Mouse (Mus musculus) adrenal gland, postnatal 36 days (tissue): ENCODE measurements around the gene Fam229a. TPM values are rescaled to one million over a fixed set of nuclear protein-coding genes. Genes with fewer than 3 reads are reported as not detected.
A peak's percentile ranks its signal among the peaks of the same experiment; 100 is the strongest.
"Not testable (repeated sequence)": the region's sequence is repeated elsewhere in the genome, so short reads cannot be mapped to it uniquely, and the experiment has no call there.

Experiments
- DNase-seq, 2 experiments: peaks; one replicate each; pipeline ENCODE4 v3.0.0; 2021; ENCODE audit warnings: mixed read lengths in 1 of 2
- long read RNA-seq, 2 experiments: library from polyadenylated mRNA; stranded (forward); transcript quantifications; one replicate each; pipeline ENCODE4 v2.0.0; 2021; ENCODE audit warnings: borderline sequencing depth in 2 of 2
- total RNA-seq, 2 experiments: library from RNA; stranded (reverse); gene quantifications; 2 replicates each; pipeline ENCODE4 v1.2.3; 2021

Fam229a gene
- not detected for total RNA-seq
- long read RNA-seq, experiment 1: 0 reads
- long read RNA-seq, experiment 2, partial matches to known transcripts: 0 of 1 reads
- long read RNA-seq, experiment 2, other reads (novel, unspliced or antisense): 1 of 1 reads

GRCm38 (mm10) chr4:129490972-129491880, at the start of gene Fam229a, which contains the start of gene Tssk3:
TSS of gene Fam229a (plus strand) at chr4:129491190.
TSS of gene Tssk3 (minus strand) at chr4:129491022.
- peak in 1 of 2 experiments; percentile 54 for DNase-seq

- no peak for DNase-seq
These were observed 43.6 kb upstream of the Fam229a start for GRCm38 (mm10) chr4:129447360-129447759.

GRCm38 (mm10) chr4:129447778-129448563, 43.0 kb upstream of the Fam229a start:
- no peak for DNase-seq

GRCm38 (mm10) chr4:129448713-129449112, 42.3 kb upstream of the Fam229a start:
- DNase-seq: no peak

- DNase-seq: no peak
These were observed 40.1 kb upstream of the Fam229a start for GRCm38 (mm10) chr4:129450851-129451250.

GRCm38 (mm10) chr4:129451471-129452169, 39.4 kb upstream of the Fam229a start:
- DNase-seq: no peak

GRCm38 (mm10) chr4:129455265-129455664, 35.7 kb upstream of the Fam229a start:
- DNase-seq: peak; percentile 48 to 66

- DNase-seq: no peak
These were observed 34.9 kb upstream of the Fam229a start for GRCm38 (mm10) chr4:129456126-129456525.

- not testable (repeated sequence) for DNase-seq
These were observed 33.7 kb upstream of the Fam229a start for GRCm38 (mm10) chr4:129457311-129457710.

- no peak for DNase-seq
These were observed 31.3 kb upstream of the Fam229a start for GRCm38 (mm10) chr4:129459726-129460125.

GRCm38 (mm10) chr4:129460827-129461182, 30.2 kb upstream of the Fam229a start:
- DNase-seq: no peak

- peak; percentile 99 to 100 for DNase-seq
These were observed 29.6 kb upstream of the Fam229a start, which contains the start of gene Bsdc1 for GRCm38 (mm10) chr4:129461183-129461960. TSS of gene Bsdc1 (plus strand) at chr4:129461581.

GRCm38 (mm10) chr4:129462118-129462517, 28.9 kb upstream of the Fam229a start:
- DNase-seq: peak; percentile 30 to 37

- DNase-seq: no peak
These were observed 27.6 kb upstream of the Fam229a start for GRCm38 (mm10) chr4:129463097-129464059.

- no peak for DNase-seq
These were observed 26.6 kb upstream of the Fam229a start for GRCm38 (mm10) chr4:129464286-129464815.

GRCm38 (mm10) chr4:129476047-129476446, 14.9 kb upstream of the Fam229a start:
- DNase-seq: no peak

GRCm38 (mm10) chr4:129479863-129480262, 11.1 kb upstream of the Fam229a start:
- DNase-seq: no peak

GRCm38 (mm10) chr4:129481090-129481489, 9.9 kb upstream of the Fam229a start:
- no peak for DNase-seq

- DNase-seq: no peak
These were observed 3.7 kb downstream of the Fam229a start for GRCm38 (mm10) chr4:129494681-129495080.
